Mouse (Mus musculus) MEL (cell line): ENCODE measurements around the gene Spock1. TPM values are rescaled to one million over a fixed set of nuclear protein-coding genes. Genes with fewer than 3 reads are reported as not detected.

Experiments used
- DNase-seq: peaks from one replicate; pipeline ENCODE4 v3.0.0; 2011; ENCODE audit warnings: low read depth, low spot score
- H3K27ac ChIP-seq: 2 replicates; pipeline ENCODE4 v1.5.1; 2012; ENCODE audit warnings: low read depth, mild to moderate bottlenecking, control low read depth, low read length, moderate library complexity; ENCODE audit not compliant: control insufficient read depth
- H3K27me3 ChIP-seq, 2 experiments: fragments of 150-350 bp in 1 of 2; sonication (generic) in 1 of 2; 2 replicates each; pipeline ENCODE4 v1.6.1; 2012; ENCODE audit warnings: low read length in 2 of 2, mild to moderate bottlenecking in 2 of 2, improper control_type of control experiment in 1 of 2, moderate library complexity in 1 of 2; ENCODE audit not compliant: insufficient read depth in 2 of 2, control insufficient read depth in 1 of 2
- H3K36me3 ChIP-seq, 2 experiments: 2 replicates each; pipeline ENCODE4 v1.6.1; 2012 to 2014; ENCODE audit warnings: low read length in 2 of 2, improper control_type of control experiment in 1 of 2, inconsistent platforms in 1 of 2, mild to moderate bottlenecking in 1 of 2; ENCODE audit not compliant: insufficient read depth in 2 of 2, control insufficient read depth in 1 of 2
- H3K4me1 ChIP-seq, 2 experiments: fragments of 150-350 bp in 1 of 2; sonication (generic) in 1 of 2; 2 replicates each; pipeline ENCODE4 v1.6.1; 2012; ENCODE audit warnings: low read length in 2 of 2, improper control_type of control experiment in 1 of 2, mild to moderate bottlenecking in 1 of 2; ENCODE audit not compliant: insufficient read depth in 2 of 2, control insufficient read depth in 1 of 2
- H3K4me3 ChIP-seq, 2 experiments: fragments of 150-350 bp in 1 of 2; sonication (generic) in 1 of 2; 2 replicates each; pipeline ENCODE4 v1.5.1; 2012; ENCODE audit warnings: low read depth in 2 of 2, low read length in 2 of 2, mild to moderate bottlenecking in 2 of 2, moderate library complexity in 2 of 2, control low read depth in 1 of 2, improper control_type of control experiment in 1 of 2; ENCODE audit not compliant: control insufficient read depth in 1 of 2, insufficient read depth in 1 of 2
- H3K79me2 ChIP-seq: 2 replicates; pipeline ENCODE4 v1.6.1; 2012; ENCODE audit warnings: mild to moderate bottlenecking, low read length, moderate library complexity; ENCODE audit not compliant: control insufficient read depth, poor library complexity, insufficient read depth
- H3K9ac ChIP-seq: 2 replicates; pipeline ENCODE4 v1.6.1; 2012; ENCODE audit warnings: low read depth, mild to moderate bottlenecking, control low read depth, low read length, moderate library complexity; ENCODE audit not compliant: control insufficient read depth, poor library complexity, severe bottlenecking
- H3K9me3 ChIP-seq: fragments of 150-350 bp; sonication (generic); replicated peaks from 2 replicates; pipeline ENCODE4 v1.6.1; 2012; ENCODE audit warnings: mild to moderate bottlenecking, low read length, improper control_type of control experiment, moderate library complexity; ENCODE audit not compliant: insufficient read depth
- CTCF ChIP-seq, 3 experiments: IDR thresholded peaks in 2 of 3; conservative IDR thresholded peaks in 1 of 3; 2 replicates each; pipeline ENCODE4 v1.5.1; 2011 to 2012; ENCODE audit warnings: low read length in 3 of 3, low read depth in 2 of 3, mild to moderate bottlenecking in 2 of 3, improper control_type of control experiment in 1 of 3, inconsistent platforms in 1 of 3, mixed read lengths in 1 of 3, moderate library complexity in 1 of 3; ENCODE audit not compliant: control insufficient read depth in 1 of 3, insufficient read depth in 1 of 3, poor library complexity in 1 of 3, severe bottlenecking in 1 of 3
- ETS1 ChIP-seq: IDR thresholded peaks from 2 replicates; pipeline ENCODE4 v1.6.1; 2012; ENCODE audit warnings: low read depth, mild to moderate bottlenecking, inconsistent platforms, low read length, improper control_type of control experiment, moderate library complexity
- GATA1 ChIP-seq: IDR thresholded peaks from 2 replicates; pipeline ENCODE4 v1.6.1; 2011; ENCODE audit warnings: low read depth, low read length, improper control_type of control experiment
- MAFK ChIP-seq: IDR thresholded peaks from 2 replicates; pipeline ENCODE4 v1.6.1; 2011; ENCODE audit warnings: low read depth, mild to moderate bottlenecking, low read length, improper control_type of control experiment, borderline replicate concordance
- MEF2A ChIP-seq: IDR thresholded peaks from 2 replicates; pipeline ENCODE4 v1.6.1; 2014; ENCODE audit warnings: low read depth, mild to moderate bottlenecking, inconsistent platforms, low read length, improper control_type of control experiment; ENCODE audit not compliant: poor library complexity, insufficient replicate concordance, severe bottlenecking; ENCODE audit errors: extremely low read depth
- MXI1 ChIP-seq: IDR thresholded peaks from 2 replicates; pipeline ENCODE4 v1.6.1; 2011; ENCODE audit warnings: mild to moderate bottlenecking, low read depth, low read length, improper control_type of control experiment
- MYB ChIP-seq: IDR thresholded peaks from 2 replicates; pipeline ENCODE4 v1.6.1; 2011; ENCODE audit warnings: mild to moderate bottlenecking, low read depth, low read length, improper control_type of control experiment
- NELFE ChIP-seq: IDR thresholded peaks from 2 replicates; pipeline ENCODE4 v1.6.1; 2011; ENCODE audit warnings: low read depth, low read length, improper control_type of control experiment
- NRF1 ChIP-seq: IDR thresholded peaks from 2 replicates; pipeline ENCODE4 v1.6.1; 2014; ENCODE audit warnings: low read depth, mild to moderate bottlenecking, inconsistent platforms, low read length, improper control_type of control experiment, moderate library complexity; ENCODE audit not compliant: poor library complexity, insufficient read depth, severe bottlenecking
- RCOR1 ChIP-seq: IDR thresholded peaks from 2 replicates; pipeline ENCODE4 v1.6.1; 2012; ENCODE audit warnings: low read depth, mild to moderate bottlenecking, inconsistent platforms, low read length, improper control_type of control experiment
- SIN3A ChIP-seq: IDR thresholded peaks from 2 replicates; pipeline ENCODE4 v1.6.1; 2012; ENCODE audit warnings: low read length, improper control_type of control experiment, inconsistent platforms
- SMC3 ChIP-seq: IDR thresholded peaks from 2 replicates; pipeline ENCODE4 v1.6.1; 2011; ENCODE audit warnings: low read depth, low read length, improper control_type of control experiment
- TAL1 ChIP-seq: IDR thresholded peaks from 2 replicates; pipeline ENCODE4 v1.6.1; 2012; ENCODE audit warnings: mild to moderate bottlenecking, inconsistent platforms, low read length, moderate library complexity, mixed read lengths
- TCF12 ChIP-seq: IDR thresholded peaks from 2 replicates; pipeline ENCODE4 v1.6.1; 2014; ENCODE audit warnings: low read depth, mild to moderate bottlenecking, inconsistent platforms, low read length, improper control_type of control experiment, moderate library complexity
- ZC3H11A ChIP-seq: IDR thresholded peaks from 2 replicates; pipeline ENCODE4 v1.6.1; 2012; ENCODE audit warnings: low read depth, mild to moderate bottlenecking, inconsistent platforms, low read length, improper control_type of control experiment
- ZKSCAN1 ChIP-seq: IDR thresholded peaks from 2 replicates; pipeline ENCODE4 v1.6.1; 2012; ENCODE audit warnings: low read depth, mild to moderate bottlenecking, inconsistent platforms, low read length, improper control_type of control experiment, moderate library complexity
- ZMIZ1 ChIP-seq: IDR thresholded peaks from 2 replicates; pipeline ENCODE4 v1.6.1; 2012; ENCODE audit warnings: low read depth, mild to moderate bottlenecking, inconsistent platforms, low read length, improper control_type of control experiment, moderate library complexity
- polyA plus RNA-seq, 2 experiments: library from polyadenylated mRNA; stranded (reverse) in 1 of 2; unstranded in 1 of 2; fragments of >175 nt in 1 of 2; fragments of >200 nt in 1 of 2; gene quantifications; 2 replicates each; pipeline versions ENCODE4 v1.2.1 to v1.2.4; 2012; ENCODE audit warnings: low replicate concordance in 2 of 2, low read depth in 1 of 2; ENCODE audit not compliant: insufficient read length in 2 of 2, insufficient read depth in 1 of 2, missing spikeins in 1 of 2
- total RNA-seq: library from RNA; depleted of rRNA; stranded (reverse); fragments of 300-350 nt; gene quantifications from 2 replicates; pipeline ENCODE4 v1.2.3, GENCODE M21; 2012

Gene Spock1
- total and polyA plus RNA-seq, 3 experiments = not detected

GRCm38 (mm10) chr13:57740473-57740872 lies 167.7 kb downstream of the Spock1 start:
- Histone ChIP-seq H3K27ac (no peak overlapping the region), H3K4me3 (no peak overlapping the region), H3K27me3 (no peaks in the 10 kb centered on the region), H3K4me1 (no peaks in the 10 kb centered on the region), H3K36me3 (no peaks in the 10 kb centered on the region), H3K79me2 (no peaks in the 10 kb centered on the region), H3K9me3 (no peaks in the 10 kb centered on the region), H3K9ac (no peak overlapping the region)
- TF ChIP-seq ZKSCAN1 (no peak), MAFK (no peak), SMC3 (no peak), RCOR1 (no peak), ZC3H11A (no peak), CTCF (IDR thresholded peaks at IDR 0.05 in 2 of 3, conservative IDR thresholded peaks at IDR 0.05 in 1 of 3; ENCODE audit: control insufficient read depth in 1 of 3, insufficient read depth in 1 of 3, low read depth in 2 of 3, low read length in 3 of 3, poor library complexity in 1 of 3, severe bottlenecking in 1 of 3) (no peak), MEF2A (no peak)
- DNase-seq = no peak

- TF ChIP-seq ETS1 (no peak), CTCF (IDR thresholded peaks at IDR 0.05 in 2 of 3, conservative IDR thresholded peaks at IDR 0.05 in 1 of 3; ENCODE audit: control insufficient read depth in 1 of 3, insufficient read depth in 1 of 3, low read depth in 2 of 3, low read length in 3 of 3, poor library complexity in 1 of 3, severe bottlenecking in 1 of 3) (no peak), ZKSCAN1 (no peak), MEF2A (no peak), ZC3H11A (no peak), MXI1 (no peak), MYB (no peak), TCF12 (no peak), RCOR1 (no peak), ZMIZ1 (no peak), NELFE (no peak), NRF1 (no peak), SMC3 (no peak), SIN3A (no peak), GATA1 (no peak), TAL1 (no peak)
- no peaks in the 10 kb centered on the region for H3K9me3 ChIP-seq
Observed at GRCm38 (mm10) chr13:57736060-57736459, 172.1 kb downstream of the Spock1 start.

More at GRCm38 (mm10) chr13:57736060-57736459, 172.1 kb downstream of the Spock1 start:
- no peaks in the 10 kb centered on the region for H3K79me2 ChIP-seq
- H3K27ac ChIP-seq = no peak overlapping the region
- no peaks in the 10 kb centered on the region for H3K4me1 ChIP-seq
- H3K36me3 ChIP-seq = no peaks in the 10 kb centered on the region
- H3K4me3 ChIP-seq = no peak overlapping the region
- no peaks in the 10 kb centered on the region for H3K27me3 ChIP-seq
- no peak for DNase-seq
- H3K9ac ChIP-seq = no peak overlapping the region
